10 mouse cellular contexts compared by ENCODE assay signal in genomic region chr5:27413023-27413422, GRCm38 (mm10).
DNase-seq lines count a peak whose midpoint lies in the region; ATAC-seq and TF ChIP-seq lines count a peak whose summit lies in the region.
"Had no signal": no experiment of that assay in that cellular context is flagged by ENCODE, and none has a peak within 500 bp of the region (broad histone marks: within the 10 kb centered on the region; RNA-seq: fewer than 3 reads in every experiment).

No protein-coding gene starts in this region.

- no peak for ATAC-seq in forebrain, postnatal 0 days

- no peaks in the 10 kb centered on the region for H3K9me3 ChIP-seq in forebrain, postnatal 0 days (ENCODE audit: low read length)
- H3K9me3 ChIP-seq: hindbrain, embryonic 15.5 days had no signal

- no peaks in the 10 kb centered on the region for H3K36me3 ChIP-seq in forebrain, postnatal 0 days (ENCODE audit: insufficient read depth)
- H3K36me3 ChIP-seq: hindbrain, embryonic 15.5 days had no signal

- H3K27me3 ChIP-seq in forebrain, postnatal 0 days (ENCODE audit: insufficient read depth, low read length) = no peaks in the 10 kb centered on the region
- H3K27me3 ChIP-seq: hindbrain, embryonic 15.5 days had no signal

- no peak overlapping the region for H3K9ac ChIP-seq in forebrain, postnatal 0 days
- H3K9ac ChIP-seq: hindbrain, embryonic 15.5 days had no signal

- 29% methylated on average over 3 of the region's 3 CpGs for WGBS in forebrain, postnatal 0 days

- H3K4me3 ChIP-seq in forebrain, postnatal 0 days (ENCODE audit: low read depth, low read length) = no peak overlapping the region
- H3K4me3 ChIP-seq: hindbrain, embryonic 15.5 days had no signal

- no peaks in the 10 kb centered on the region for H3K4me1 ChIP-seq in forebrain, postnatal 0 days (ENCODE audit: insufficient read depth)

- peak; percentile 53 for DNase-seq in ovary, adult 18-20 months (ENCODE audit: low spot score)
- no peak for DNase-seq in ovary, postnatal 10 days (ENCODE audit: low spot score)
- peak; percentile 93 for DNase-seq in brain, adult 2 months (ENCODE audit: low read depth, low spot score)
- DNase-seq in kidney, adult 8-10 months = peak; percentile 79 to 80
- peak; percentile 6 for DNase-seq in skeletal muscle tissue, adult 2 months (ENCODE audit: low read depth, low spot score)
- no peak for DNase-seq in spleen, postnatal 14 days (ENCODE audit: low spot score in 2 of 2)
- no peak for DNase-seq in forebrain, postnatal 0 days
- DNase-seq in embryo, embryonic 10 days (ENCODE audit: low spot score) = no peak

- H3K4me2 ChIP-seq in forebrain, postnatal 0 days (ENCODE audit: low read depth) = no peak overlapping the region
- H3K4me2 ChIP-seq: hindbrain, embryonic 15.5 days had no signal

- H3K27ac ChIP-seq in forebrain, postnatal 0 days (ENCODE audit: low read depth, low read length) = no peak overlapping the region
- H3K27ac ChIP-seq: hindbrain, embryonic 15.5 days; macrophage had no signal

- no peak for TF ChIP-seq CTCF in forebrain, postnatal 0 days (IDR thresholded peaks at IDR 0.05; ENCODE audit: low read depth)

Comparison
In these comparisons a context has a peak if more than half of its experiments do, and no peak if none do; other contexts are left out.
1. DNase-seq: peak in ovary, adult 18-20 months (single experiment), brain, adult 2 months (single experiment), kidney, adult 8-10 months (2 of 2) and skeletal muscle tissue, adult 2 months (single experiment); none in ovary, postnatal 10 days (single experiment), spleen, postnatal 14 days (0 of 2), forebrain, postnatal 0 days (single experiment) and embryo, embryonic 10 days (single experiment).